Mouse (Mus musculus) lung, postnatal 4 days (tissue): ENCODE data around the gene Gm26620.

Experiments
- DNase-seq, 2 experiments: peaks; one replicate each; pipeline ENCODE4 v3.0.0; 2021

The Gm26620 gene

GRCm38 (mm10) chr1:170884978-170885561, at the start of gene Gm26620, which contains the start of gene Dusp12:
TSS of gene Gm26620 (plus strand) at chr1:170885065.
TSS of gene Dusp12 (minus strand) at chr1:170885540.
- DNase-seq = peak; percentile 88 to 89

- DNase-seq = no peak
Observed at GRCm38 (mm10) chr1:170839685-170840084, 45.2 kb upstream of the Gm26620 start.

DNA sequence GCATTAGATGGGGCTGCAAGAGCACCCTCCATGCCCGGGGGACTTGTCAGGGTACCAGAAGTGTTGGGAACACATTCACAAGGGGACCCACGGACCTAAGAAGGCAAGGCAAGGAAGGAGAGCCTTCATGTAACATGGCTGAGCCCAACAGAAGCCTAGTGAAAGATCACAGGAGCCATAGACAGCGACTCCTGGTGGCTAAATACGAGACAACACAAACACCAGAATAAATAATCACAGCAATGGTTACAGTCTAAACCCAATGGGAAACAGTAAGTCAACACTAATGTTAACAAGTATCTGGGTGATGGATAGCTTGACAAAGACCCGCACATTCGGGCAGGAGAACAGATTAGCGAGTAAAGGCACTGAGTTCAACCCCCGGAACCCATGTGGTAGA, 40.5 kb upstream of the Gm26620 start:
- DNase-seq = peak in 1 of 2 experiments; percentile 32

DNA sequence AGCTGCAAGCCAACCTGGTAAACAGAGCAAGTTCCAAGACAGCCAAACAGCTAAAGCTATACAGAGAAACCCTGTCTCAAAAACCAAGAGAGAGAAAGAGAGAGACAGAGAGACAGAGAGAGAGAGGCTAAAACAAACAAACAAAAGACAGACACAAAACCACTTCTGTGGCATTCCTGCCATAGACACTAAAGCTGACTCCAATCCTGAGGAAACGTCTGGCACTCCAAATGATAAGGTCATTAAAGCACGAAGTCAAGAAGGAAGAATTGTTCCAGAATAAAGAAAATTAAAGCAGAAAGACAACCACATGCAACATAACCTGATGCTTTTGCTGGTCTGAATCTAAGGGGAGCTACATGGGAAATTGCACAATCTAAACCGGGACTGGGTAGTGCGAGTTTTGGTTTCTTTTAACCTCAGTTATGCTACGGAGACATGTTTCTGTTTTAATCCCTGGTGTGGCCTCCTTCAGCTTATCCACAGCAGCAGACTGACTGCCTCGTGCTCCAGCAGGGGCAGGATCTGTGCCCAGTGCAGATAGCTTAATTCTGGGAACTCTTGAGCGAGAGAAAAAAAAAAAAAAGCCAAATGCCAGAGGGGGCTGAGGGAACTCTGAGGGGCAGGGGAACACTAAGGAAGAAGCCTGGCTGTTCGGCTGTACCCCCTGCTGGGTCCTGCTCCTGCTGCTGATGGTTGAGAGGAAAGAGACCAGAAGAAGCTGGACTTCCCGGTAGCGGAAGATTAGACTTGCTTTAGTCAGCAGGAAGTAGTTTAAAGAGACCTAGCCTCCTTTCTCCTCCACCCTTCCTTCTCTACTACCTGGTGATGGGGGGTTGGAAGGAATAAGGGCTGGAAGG, 39.2 kb upstream of the Gm26620 start:
- DNase-seq = no peak

- no peak for DNase-seq
Observed at GRCm38 (mm10) chr1:170850007-170850406, 34.9 kb upstream of the Gm26620 start.

- no peak for DNase-seq
Observed at GRCm38 (mm10) chr1:170850637-170851624, 33.9 kb upstream of the Gm26620 start.

DNA sequence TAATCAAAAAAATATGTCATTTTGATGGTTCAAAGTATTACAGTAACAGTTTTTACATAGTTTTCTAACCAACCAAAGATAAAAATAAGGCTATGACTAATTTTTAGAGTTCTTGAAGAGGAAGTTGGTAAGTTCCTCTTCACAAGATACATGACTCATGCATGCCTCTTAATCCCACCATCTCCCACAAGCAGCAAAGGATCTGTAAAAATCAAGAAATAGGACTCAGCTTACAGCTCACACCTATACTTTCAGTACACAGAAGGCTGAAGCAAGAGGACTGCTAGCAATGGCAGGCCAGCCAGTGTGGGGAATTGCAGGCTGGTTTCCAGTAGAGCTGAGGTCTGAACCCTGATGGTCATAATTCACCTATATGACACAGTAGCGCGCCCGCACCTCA, 31.3 kb upstream of the Gm26620 start:
- DNase-seq = no peak

GRCm38 (mm10) chr1:170855056-170855760, 29.7 kb upstream of the Gm26620 start:
- DNase-seq = peak; percentile 42 to 73

DNA sequence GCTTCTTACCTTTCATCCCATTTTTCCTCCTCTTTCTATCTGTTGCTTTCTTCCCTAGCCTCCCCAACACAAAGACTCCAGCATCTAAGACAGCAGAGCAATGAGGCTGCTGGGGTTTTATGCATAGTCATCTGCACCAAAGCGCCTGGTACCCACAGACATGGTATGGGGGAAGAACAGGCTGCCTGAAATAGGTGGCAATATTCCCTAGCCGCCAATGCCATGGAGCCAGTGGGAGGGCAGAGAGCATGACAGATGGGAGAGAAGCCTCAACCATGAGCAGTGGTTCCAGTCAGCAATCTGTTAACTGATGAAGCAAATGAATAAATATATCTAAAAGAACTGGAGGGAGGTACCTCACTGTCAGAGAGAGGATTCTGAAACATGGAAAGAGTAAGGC, 27.5 kb upstream of the Gm26620 start:
- no peak for DNase-seq

DNA sequence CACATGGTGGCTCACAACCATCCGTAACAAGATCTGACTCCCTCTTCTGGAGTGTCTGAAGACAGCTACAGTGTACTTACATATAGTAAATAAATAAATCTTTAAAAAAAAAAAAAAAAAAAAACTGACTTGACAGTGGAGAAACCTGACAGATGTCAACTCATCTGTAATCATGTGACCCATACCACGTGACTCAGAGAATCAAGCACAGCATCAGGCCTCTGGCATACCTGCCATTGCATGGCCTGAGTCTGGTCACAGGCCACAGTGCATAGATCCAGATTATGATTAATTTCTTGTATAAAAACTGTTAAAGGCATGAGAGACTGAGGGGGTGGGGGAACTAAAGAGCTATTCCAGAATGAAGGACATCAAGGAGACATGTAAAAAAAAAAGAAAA, 26.0 kb upstream of the Gm26620 start:
- DNase-seq = no peak

DNA sequence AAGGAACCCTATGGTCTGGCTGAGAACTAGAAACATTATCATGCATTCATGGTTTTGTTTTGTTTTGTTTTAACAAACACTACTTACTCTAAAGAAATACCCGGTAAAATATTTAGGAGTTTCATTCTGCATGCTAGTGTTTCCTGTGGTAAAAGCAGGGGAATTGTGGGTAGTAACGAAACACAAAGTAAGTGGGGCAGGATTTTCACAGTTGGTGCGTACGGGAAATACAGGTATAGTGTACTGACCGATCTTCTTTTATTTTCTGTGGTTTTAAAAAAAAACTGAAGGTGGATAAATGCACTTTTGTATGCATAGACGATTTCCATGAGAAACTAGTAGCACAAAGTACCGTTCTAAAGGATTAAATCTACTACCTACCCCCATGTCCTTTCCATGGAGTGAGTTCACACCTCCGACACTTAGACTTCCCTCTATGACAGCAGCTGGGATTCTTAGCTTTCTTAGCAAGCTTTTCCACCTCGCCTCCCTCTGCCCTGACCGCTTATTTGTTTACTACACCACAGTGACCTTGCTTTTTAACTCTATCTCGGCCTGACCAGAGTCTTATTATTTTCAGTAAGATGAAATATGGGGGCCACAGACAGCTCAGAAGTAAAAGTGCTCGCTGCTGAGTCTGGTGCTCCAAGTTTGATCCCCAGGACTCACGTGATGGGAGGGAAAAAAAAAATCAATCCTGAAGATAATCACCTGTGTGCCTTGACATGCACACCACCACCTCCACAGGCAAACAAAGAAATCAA, 23.0 kb upstream of the Gm26620 start:
- DNase-seq = no peak

- DNase-seq = no peak
Observed at GRCm38 (mm10) chr1:170862435-170862717, 22.5 kb upstream of the Gm26620 start.

DNA sequence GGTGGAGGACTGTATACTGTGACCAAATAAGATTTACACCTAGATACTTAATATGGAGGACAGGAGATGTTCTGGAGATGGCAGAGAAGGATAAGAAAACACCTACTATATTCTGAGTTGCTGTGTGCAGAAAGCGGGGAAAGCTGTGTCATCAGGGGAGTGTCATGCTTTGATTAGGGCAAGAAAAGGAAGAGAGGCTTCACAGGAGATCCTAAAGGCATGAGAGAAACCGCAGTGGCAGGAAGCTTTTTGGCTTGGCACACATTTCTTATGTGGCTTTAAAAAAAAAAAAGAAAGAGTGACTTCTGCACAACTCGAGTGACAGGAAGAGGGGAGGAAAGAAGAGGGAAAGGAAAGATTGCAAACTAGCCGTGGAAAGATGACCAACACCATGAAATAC, 21.8 kb upstream of the Gm26620 start:
- no peak for DNase-seq

DNA sequence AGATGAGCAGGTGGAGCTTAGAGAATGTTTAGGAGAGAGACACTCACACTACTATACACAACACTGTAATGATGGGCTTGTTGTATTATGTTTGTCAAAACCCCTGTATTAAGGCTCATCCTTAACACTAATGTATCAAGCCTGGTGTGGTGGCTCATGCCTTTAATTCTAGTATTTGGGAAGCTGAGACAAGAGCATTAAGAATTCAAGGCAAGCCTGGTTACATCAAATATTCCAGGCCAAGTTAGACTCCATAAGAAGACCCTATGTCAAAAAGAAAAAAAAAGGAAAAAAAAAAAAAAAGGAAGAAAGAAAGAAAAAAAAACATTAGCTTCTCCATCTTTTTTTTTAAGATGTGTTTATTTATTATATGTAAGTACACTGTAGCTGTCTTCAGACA, 20.6 kb upstream of the Gm26620 start:
- DNase-seq = no peak

GRCm38 (mm10) chr1:170864754-170865153, 20.1 kb upstream of the Gm26620 start:
- no peak for DNase-seq

- no peak for DNase-seq
Observed at GRCm38 (mm10) chr1:170865406-170865805, 19.5 kb upstream of the Gm26620 start.

GRCm38 (mm10) chr1:170866992-170867690, 17.7 kb upstream of the Gm26620 start:
- peak in 1 of 2 experiments; percentile 21 for DNase-seq

GRCm38 (mm10) chr1:170867691-170868105, 17.2 kb upstream of the Gm26620 start, which contains the start of gene Atf6:
TSS of gene Atf6 (minus strand) at chr1:170867771.
- DNase-seq = peak; percentile 97 to 98

- peak; percentile 65 for DNase-seq
Observed at GRCm38 (mm10) chr1:170868107-170868904, 16.6 kb upstream of the Gm26620 start.

DNA sequence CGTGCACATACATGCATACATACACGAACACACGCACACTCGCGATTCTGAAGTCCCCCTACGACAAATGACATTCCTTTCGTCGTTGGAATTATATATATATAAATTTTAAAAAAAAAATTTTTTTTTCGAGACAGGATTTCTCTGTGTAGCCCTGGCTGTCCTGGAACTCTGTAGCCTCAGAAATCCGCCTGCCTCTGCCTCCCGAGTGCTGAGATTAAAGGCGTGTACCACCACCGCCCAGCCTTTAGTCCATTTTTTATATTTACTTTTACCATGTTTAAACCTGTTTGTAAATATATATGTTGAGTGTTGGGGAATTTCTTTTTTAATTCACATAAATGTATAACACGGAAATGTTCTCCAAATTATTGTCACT, 16.0 kb upstream of the Gm26620 start:
- no peak for DNase-seq
